Mouse (Mus musculus) spleen, adult 2 months (tissue): Measurements from ENCODE around the gene Helt. TPM values are rescaled to one million over a fixed set of nuclear protein-coding genes. Genes with fewer than 3 reads are reported as not detected.
"Not testable (repeated sequence)": the region's sequence is repeated elsewhere in the genome, so short reads cannot be mapped to it uniquely, and the experiment has no call there.

Experiments used
- DNase-seq, 2 experiments: peaks; one replicate each; pipeline versions ENCODE4 v3.0.0 to v3.0.0-alpha.2; 2012 to 2021; ENCODE audit warnings: low spot score in 2 of 2, low read depth in 1 of 2
- H3K27ac ChIP-seq: fragments of 200-500 bp; 2 replicates; pipeline ENCODE4 v1.5.1; 2012; ENCODE audit warnings: low read length, inconsistent platforms; ENCODE audit not compliant: insufficient read depth
- H3K27me3 ChIP-seq: fragments of 200-500 bp; 2 replicates; pipeline ENCODE4 v1.6.1; 2012; ENCODE audit warnings: mild to moderate bottlenecking, moderate library complexity, low read length, inconsistent platforms; ENCODE audit not compliant: control insufficient read depth, insufficient read depth
- H3K36me3 ChIP-seq: fragments of 200-500 bp; 2 replicates; pipeline ENCODE4 v1.6.1; 2012; ENCODE audit warnings: mild to moderate bottlenecking, low read length, inconsistent platforms; ENCODE audit not compliant: control insufficient read depth, insufficient read depth
- H3K4me1 ChIP-seq: fragments of 200-500 bp; 2 replicates; pipeline ENCODE4 v1.6.1; 2011; ENCODE audit warnings: inconsistent platforms; ENCODE audit not compliant: control insufficient read depth, insufficient read depth, insufficient read length
- H3K4me3 ChIP-seq: fragments of 200-500 bp; 2 replicates; pipeline ENCODE4 v1.5.1; 2011; ENCODE audit warnings: mild to moderate bottlenecking, inconsistent platforms; ENCODE audit not compliant: insufficient read depth, insufficient read length; ENCODE audit errors: extremely low read depth
- CTCF ChIP-seq: fragments of 200-500 bp; IDR thresholded peaks from 2 replicates; pipeline ENCODE4 v1.5.1; 2011; ENCODE audit warnings: mild to moderate bottlenecking, inconsistent platforms; ENCODE audit not compliant: insufficient read depth, insufficient read length, insufficient replicate concordance; ENCODE audit errors: extremely low read depth
- POLR2A ChIP-seq: fragments of 200-500 bp; IDR thresholded peaks from 2 replicates; pipeline ENCODE4 v1.6.1; 2011; ENCODE audit warnings: low read depth, low read length, inconsistent platforms
- WGBS: fragments of 180-500 bp; shearing (Covaris S2); methylation state at CpG from one replicate; pipeline ENCODE4 v1.1.7; 2018; 5-methylcytosine and 5-hydroxymethylcytosine counted together
- polyA plus RNA-seq: library from polyadenylated mRNA; depleted of rRNA; stranded (reverse); fragments of >200 nt; gene quantifications from 2 replicates; pipeline ENCODE4 v1.2.3, GENCODE M21; 2012

The Helt gene
- polyA plus RNA-seq, 1 experiment: not detected

DNA sequence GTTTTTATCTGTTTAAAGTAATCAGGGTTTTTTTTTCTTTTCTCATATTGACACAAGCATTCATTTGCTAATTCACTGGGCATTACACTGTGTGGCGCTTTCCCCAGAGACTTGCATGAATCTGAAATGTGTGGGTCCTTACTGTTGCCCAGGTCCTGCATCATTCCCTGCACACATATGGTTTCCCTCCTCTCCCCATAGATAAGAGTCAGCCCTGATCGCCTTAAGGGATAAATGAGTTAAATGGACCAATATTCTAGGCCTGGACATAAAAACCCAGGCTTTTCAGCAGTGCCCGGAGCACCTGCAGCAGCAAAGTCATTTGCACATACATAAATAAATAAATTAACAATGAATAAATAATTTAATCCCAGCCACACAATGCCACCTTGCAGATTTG lies 24.3 kb downstream of the Helt start:
- Histone ChIP-seq H3K27me3 (no peaks in the 10 kb centered on the region), H3K4me3 (no peak overlapping the region), H3K36me3 (no peaks in the 10 kb centered on the region), H3K4me1 (no peaks in the 10 kb centered on the region), H3K27ac (no peak overlapping the region)
- no peak for DNase-seq
- 87% methylated on average over 3 of the region's 3 CpGs for WGBS
- TF ChIP-seq POLR2A (no peak), CTCF (no peak)

DNA sequence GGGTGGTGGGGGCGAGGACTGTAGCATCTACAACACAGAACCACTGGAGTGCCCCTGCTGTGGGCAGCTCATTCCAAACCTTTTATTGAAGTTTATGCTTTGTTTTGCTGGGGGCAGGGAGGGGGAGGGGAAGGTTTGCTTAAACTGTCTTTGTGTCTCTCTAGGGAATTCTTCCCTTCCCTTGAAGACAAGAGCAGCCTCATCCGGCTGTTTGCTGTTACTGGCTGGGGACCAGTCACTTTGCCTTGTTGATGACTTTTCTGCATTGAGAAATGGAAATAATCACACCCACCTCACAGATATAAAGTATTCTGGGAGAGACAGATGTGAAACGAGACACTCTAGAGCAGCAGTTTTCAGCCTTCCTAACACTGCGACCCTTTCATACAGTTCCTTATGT lies 27.7 kb downstream of the Helt start:
- Histone ChIP-seq H3K27ac (no peak overlapping the region), H3K36me3 (no peaks in the 10 kb centered on the region), H3K4me1 (no peaks in the 10 kb centered on the region), H3K27me3 (no peaks in the 10 kb centered on the region), H3K4me3 (no peak overlapping the region)
- no peak for TF ChIP-seq POLR2A
- no peak for TF ChIP-seq CTCF
- 71% methylated on average over 4 of the region's 4 CpGs for WGBS
- DNase-seq: no peak

DNA sequence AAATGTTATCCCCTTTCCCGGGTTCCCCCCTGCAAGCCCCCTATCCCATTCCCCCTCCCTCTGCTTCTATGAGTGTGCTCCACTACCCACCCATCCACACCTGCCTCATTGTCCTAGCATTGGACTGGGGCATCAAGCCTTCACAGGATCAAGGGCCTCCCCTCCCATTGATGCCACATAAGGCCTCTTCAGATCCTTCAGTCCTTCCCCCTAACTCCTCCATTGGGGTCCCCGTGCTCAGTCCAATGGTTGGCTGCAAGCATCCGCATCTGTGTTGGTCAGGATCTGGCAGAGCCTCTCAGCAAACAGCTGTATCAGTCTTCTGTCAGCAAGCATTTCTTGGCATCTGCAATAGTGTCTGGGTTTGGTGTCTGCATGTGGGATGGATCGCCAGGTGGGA lies 30.3 kb downstream of the Helt start:
- DNase-seq, H3K27ac ChIP-seq, H3K27me3 ChIP-seq, H3K4me1 ChIP-seq, H3K36me3 ChIP-seq, H3K4me3 ChIP-seq: not testable (repeated sequence)
- WGBS: 88% methylated on average over 4 of the region's 4 CpGs

DNA sequence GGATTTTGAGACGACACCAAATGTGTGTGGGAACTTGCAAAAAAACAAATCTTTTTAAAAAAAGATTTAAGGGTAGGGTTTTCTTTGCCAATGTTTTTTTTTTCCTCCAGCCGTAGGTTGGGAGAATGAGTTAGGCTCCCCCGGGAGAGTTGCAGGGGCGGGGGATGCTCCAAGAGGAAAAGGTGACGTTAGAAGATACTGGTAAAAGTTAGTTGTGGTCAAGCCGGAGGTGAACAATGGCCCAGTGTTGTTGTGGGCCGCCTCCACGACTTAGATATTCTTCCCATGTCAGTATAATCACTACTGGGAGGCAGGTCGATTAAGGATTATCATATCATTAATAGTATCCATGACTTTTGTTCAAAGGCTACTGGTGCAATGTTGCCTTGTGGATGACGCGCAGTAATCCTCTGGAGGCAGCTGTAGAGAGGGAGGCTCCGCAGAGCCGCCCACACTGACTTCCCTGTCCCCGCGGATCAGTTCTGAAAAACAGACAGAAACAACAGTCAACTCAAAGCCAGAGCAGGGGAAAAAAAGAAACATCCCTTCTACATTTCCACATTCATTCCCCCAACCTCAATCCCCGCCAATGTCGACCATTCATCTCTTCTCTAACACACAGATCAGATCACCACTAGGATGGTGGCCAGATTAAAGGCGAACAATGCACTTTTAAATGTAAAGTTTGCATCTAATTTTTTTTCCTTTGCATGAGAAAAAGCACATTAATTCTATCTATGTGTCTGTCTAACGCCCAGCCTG lies 36.4 kb downstream of the Helt start:
- Histone ChIP-seq H3K27ac (no peak overlapping the region), H3K27me3 (no peaks in the 10 kb centered on the region), H3K4me1 (no peaks in the 10 kb centered on the region), H3K4me3 (no peak overlapping the region), H3K36me3 (no peaks in the 10 kb centered on the region)
- no peak for DNase-seq
- WGBS: 71% methylated on average over 19 of the region's 19 CpGs
- TF ChIP-seq POLR2A: no peak
- no peak for TF ChIP-seq CTCF

DNA sequence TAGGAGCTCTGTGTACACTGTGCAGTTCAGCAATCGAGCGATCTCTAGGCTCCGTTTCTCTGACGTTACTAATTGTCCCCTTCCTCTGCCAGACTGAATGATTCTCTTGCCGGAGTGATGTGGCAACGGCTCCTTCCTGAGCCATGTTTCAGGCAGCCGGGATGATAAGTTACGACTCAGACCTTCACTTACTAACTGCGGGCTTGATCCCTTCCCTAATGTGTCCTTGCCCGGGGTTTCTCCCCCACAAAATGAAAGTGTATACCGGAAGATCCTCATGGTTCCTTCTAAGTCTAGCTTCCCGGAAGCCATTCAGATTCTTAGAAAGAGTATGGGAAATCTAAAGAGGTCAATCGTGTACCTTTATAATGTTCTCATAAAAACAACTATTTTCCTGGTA lies 42.0 kb downstream of the Helt start:
- H3K36me3 ChIP-seq: no peaks in the 10 kb centered on the region
- no peak overlapping the region for H3K27ac ChIP-seq
- H3K27me3 ChIP-seq: no peaks in the 10 kb centered on the region
- no peaks in the 10 kb centered on the region for H3K4me1 ChIP-seq
- no peak overlapping the region for H3K4me3 ChIP-seq
- no peak for TF ChIP-seq CTCF
- TF ChIP-seq POLR2A: no peak
- DNase-seq: no peak
- whole genome bisulfite sequencing: 70% methylated on average over 13 of the region's 13 CpGs

DNA sequence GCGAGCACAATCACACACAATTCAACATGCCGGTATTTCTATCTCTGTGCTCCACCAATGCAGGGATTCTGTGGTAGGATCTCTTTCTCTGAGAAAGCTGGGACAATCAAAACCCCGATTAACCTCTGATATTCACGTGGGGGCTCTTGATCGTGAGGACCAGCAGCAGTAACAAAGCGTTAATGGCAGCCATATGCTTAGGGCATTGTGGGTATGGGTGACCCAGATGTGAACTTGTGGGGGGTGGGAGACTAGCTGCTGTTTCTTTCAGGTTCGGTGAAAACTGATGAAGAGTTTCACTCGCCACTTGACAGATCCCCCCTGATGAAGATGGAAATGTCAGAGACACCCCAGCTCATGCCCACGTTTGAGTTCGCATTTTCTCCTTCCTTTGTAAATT lies 42.9 kb downstream of the Helt start:
- WGBS: 66% methylated on average over 10 of the region's 10 CpGs
- Histone ChIP-seq H3K36me3 (no peaks in the 10 kb centered on the region), H3K27ac (no peak overlapping the region), H3K4me1 (no peaks in the 10 kb centered on the region), H3K4me3 (no peak overlapping the region), H3K27me3 (no peaks in the 10 kb centered on the region)
- TF ChIP-seq POLR2A (no peak), CTCF (no peak)
- no peak for DNase-seq

DNA sequence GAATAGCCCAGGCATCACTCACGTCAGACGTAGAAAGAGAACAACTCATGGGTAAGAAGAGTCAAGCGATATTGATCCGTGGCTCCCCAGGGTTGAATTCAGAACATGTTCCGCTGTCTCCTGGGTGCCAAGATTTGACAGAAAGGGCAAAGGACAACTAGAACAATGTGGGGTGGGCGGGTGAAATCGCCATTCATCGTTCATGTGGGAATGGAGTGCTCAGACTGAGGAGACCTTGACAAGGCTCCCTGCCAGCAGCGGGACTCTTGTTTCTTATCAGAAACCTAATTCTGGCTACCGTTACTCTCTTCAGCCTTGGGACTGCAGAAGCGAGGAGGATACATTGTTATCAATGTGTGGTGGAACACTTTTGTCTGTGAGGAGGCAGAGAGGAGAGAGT lies 48.1 kb downstream of the Helt start:
- WGBS: 80% methylated on average over 11 of the region's 11 CpGs
- Histone ChIP-seq H3K36me3 (no peaks in the 10 kb centered on the region), H3K27me3 (no peaks in the 10 kb centered on the region), H3K4me3 (no peak overlapping the region), H3K27ac (no peak overlapping the region), H3K4me1 (no peaks in the 10 kb centered on the region)
- TF ChIP-seq CTCF (no peak), POLR2A (no peak)
- DNase-seq: no peak
